Mouse (Mus musculus): Measurements from ENCODE around the gene 0610030E20Rik.

The 0610030E20Rik gene

GRCm38 (mm10) chr6:72347166-72347941, at the start of gene 0610030E20Rik:
Gene 0610030E20Rik (plus strand): TSS chr6:72347317.
- in situ Hi-C loops (cut with MboI, MseI): no loop called here

GRCm38 (mm10) chr6:72297825-72298224, 49.3 kb upstream of the 0610030E20Rik start:
- in situ Hi-C loops (cut with MboI, MseI): no loop called here

GRCm38 (mm10) chr6:72302349-72302925, 44.7 kb upstream of the 0610030E20Rik start:
- in situ Hi-C loops (cut with MboI, MseI): no loop called here

DNA sequence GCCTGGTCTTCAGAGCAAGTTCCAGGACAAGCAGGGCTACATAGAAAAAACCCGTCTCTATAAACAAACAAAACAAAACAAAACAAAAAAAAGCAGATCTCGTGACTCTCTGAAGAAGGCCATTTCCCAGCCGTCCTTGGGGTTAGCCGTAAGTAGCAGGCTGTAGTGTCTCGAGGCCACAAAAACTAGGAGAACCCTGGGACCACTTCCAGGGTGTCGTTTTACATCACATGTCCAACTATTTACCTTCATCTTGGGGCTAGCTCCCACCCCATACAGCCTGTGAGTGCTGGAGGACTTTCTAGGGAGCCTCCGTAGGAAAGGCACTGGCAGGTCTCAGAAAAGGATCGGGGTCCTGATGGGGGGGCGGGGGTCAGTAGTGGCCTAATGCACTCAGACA, 43.6 kb upstream of the 0610030E20Rik start:
- in situ Hi-C loops (cut with MboI, MseI): no loop called here

DNA sequence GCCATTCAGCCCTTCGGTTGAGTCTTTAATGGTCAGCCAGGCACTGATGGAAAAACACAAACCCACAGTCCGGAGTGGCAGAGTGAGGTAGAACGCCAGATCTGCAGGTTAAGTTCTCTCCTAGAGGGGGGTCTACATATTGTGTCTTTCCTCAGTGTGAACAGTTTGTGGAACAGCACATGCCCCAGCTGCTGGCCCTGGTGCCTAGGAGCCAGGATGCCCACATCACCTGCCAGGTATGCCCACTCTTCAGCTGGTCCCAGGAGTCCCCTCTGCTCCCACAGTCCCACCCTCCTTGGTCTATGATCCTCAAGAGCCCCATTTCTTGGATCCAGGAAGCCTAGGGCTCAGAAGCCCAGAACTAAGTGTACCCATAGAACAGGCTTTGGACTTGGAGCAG, 34.9 kb upstream of the 0610030E20Rik start:
- in situ Hi-C loops (cut with MboI, MseI): no loop called here

DNA sequence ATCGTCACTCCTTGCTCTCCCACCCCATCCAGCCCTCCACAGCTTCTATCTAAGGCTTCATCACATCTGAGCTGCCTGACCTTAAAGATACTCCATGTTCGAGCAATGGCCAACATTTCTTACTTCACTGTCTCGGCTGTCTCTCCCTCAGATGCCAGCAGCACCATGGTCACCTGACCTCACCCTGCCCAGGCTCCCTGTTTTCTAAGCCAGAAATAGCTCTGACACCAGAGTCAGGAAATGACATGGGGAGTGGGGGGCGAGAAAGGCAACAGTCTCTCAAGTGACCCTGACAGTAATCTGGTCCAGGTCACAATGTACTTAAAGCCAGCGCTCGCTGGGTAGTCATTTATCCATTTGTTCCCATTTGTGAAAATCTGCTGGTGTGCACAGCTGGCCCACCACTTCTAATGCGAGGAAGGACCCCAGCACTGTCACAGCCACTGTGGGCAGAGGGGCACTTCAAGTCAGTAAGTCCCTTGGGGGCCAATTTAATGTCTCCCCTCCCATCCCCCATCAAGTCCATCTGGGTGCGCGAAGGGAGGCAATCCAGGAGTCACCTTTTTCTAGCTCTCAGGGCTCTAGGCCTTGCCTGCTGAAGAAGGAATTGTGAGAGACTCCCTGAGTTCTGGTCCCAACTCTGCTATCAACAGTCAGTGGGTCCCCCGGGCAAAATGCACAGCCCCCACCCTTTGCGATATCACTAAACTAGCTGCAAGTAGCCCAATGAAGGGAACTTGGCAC, 33.8 kb upstream of the 0610030E20Rik start:
- in situ Hi-C loops (cut with MboI, MseI): no loop called here

DNA sequence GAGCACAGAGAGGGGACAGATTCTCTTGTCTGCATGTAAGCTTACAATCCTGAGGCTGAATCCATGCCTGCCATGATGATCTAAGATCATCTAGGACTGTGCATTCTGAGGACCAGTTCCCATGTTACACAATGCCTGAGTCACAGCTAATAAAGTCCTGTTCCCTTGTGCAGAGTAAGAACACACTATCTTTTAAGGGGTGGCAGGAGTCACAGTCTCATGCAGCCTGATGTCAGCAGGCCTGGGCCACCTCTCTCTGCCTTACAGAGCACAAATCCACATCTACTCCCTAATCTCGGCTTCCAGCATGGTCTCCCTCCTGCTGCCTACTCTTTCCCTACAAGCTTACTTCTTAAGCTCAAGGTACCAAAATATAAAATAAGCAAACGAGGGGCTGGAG, 31.7 kb upstream of the 0610030E20Rik start:
- in situ Hi-C loops (cut with MboI, MseI): no loop called here

DNA sequence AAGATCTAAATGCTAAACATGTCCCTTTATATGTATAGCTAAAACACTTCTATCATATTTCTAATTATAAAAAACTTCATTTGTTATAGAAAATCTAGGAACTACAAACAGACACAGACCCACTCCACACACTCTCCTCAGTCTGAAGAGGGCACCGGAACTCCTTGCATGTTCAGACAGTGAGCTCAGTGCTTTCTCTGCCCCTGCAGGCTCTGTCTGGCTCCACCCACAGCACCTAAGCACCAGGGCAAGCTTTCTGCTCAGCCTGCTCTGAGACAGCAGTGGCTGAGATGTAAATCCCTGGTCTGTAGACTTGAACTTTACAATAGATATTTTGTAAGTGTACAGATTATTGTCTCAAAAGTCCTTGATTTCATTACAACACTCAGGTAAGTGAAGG, 31.1 kb upstream of the 0610030E20Rik start:
- in situ Hi-C loops (cut with MboI, MseI): no loop called here

DNA sequence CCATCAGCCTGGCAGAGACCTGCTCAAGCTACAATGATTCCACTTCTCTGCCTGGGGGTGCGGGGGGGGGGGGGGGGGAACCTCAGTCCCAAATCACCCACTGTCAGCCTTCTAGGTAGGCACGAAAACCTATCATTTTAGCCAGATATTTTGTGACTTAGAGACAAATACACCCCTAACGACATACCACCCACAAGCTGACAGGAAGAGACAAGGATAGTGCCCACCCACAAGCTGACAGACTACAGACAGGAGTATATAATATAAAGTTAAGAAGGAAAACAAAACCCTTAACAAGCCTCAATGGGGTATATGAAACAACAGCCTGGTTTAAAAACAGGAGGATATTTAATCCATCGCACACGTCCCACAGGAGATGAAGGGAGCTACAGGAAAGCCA, 28.7 kb upstream of the 0610030E20Rik start:
- in situ Hi-C loops (cut with MboI, MseI): no loop called here

DNA sequence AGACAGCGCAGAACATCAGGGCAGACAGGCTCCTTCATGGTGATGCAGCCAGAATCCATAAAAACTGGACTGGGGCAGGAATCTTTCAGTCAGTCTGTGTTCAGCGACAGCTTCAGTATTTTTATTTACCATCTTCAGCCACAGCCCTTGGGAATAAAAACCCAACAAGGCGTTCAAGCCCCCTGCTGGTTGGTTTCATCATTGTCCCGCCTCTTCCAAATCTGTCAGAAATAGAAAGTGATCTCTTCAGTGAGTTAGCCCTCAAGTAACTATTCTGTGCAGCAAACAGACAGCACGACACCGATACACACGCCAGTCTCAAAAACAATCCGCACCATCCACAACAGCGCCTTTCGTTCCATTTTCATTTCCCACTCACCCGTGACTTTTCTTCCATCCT, 28.1 kb upstream of the 0610030E20Rik start:
- in situ Hi-C loops (cut with MboI, MseI): no loop called here

DNA sequence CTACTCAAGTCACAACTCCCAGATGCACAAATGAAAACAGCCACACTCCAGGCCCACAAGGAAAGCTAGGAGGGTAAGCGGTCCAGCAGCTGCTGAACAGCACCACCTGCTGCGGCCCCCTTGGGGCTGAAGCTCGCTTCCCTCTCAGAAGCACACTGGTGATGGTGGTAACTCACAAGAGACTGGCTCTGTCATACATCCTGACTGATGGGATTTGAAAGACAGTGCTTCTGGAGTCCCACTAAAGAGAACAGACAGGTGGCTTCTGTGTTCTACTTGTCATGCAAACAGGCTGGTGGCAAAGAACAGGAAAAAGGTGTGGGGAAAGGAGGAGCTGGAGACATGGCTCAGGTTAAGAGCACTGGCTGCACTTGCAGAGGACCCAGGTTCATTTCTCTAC, 24.2 kb upstream of the 0610030E20Rik start:
- in situ Hi-C loops (cut with MboI, MseI): loop anchor here (5.0 to 10.0 kb wide), 2 partner anchors 51 to 728 kb away; no protein-coding TSS in a partner anchor

- in situ Hi-C loops (cut with MboI, MseI): loop anchor here (5.0 to 10.0 kb wide), 2 partner anchors 52 to 729 kb away; no protein-coding TSS in a partner anchor
These were observed 23.2 kb upstream of the 0610030E20Rik start for GRCm38 (mm10) chr6:72323786-72324508.

DNA sequence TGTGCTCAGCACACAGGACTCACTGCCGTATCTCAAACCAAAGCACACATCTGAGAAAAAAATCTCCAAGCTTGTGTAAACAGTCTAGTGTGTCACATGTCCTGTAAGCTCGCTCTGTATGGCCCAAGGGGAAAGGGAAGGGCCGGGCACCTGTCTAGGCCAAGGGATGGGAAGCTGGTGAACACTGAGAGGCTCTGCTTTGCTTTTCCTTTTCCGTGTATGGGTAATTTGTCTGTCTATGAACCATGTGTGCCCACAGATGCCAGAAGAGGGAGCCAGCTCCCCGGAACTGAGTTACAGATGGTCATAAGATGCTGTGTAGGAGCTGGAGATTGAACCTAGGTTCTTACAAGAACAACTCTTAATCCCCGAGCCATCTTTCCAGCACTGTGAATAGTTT, 20.8 kb upstream of the 0610030E20Rik start:
- in situ Hi-C loops (cut with MboI, MseI): loop anchor here (10.0 kb wide), 1 partner anchor 731 kb away; no protein-coding TSS in a partner anchor

DNA sequence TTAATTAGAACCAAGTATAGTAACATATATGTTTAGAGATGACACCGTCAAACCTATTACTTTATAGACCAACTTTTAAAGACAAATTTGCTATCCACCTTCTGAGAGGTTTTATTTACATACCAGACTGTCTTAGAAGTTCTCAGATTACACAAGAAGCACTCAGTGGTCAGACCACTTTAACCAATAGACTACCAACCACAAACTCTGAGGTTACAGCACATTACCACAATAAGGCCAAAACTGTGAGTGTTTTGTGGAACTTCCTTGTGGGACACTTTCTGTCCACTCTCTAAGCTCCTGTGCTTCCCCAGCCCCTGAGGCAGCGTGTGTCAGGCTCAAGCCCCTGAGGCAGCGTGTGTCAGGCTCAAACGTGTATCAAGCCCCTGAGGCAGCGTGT, 18.1 kb upstream of the 0610030E20Rik start:
- in situ Hi-C loops (cut with MboI, MseI): loop anchor here (10.0 kb wide), 1 partner anchor 734 kb away; no protein-coding TSS in a partner anchor

DNA sequence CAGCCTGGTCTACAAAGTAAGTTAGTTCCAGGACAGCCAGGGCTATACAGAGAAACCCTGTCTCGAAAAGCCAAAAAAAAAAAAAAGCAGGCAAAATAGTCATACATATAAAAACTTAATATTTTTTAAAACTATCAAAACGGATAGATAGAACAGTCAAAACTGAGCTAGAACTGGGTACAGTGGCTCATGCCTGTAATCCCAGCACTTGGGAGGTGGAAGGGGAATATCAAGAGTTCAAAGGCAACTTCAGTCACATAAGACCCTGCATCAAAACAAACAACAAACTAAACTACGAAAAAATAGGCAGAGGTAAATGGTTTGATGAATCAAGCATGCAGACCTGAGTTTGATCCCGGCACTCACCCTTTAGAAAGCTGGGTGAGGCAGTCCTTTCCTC, 17.0 kb upstream of the 0610030E20Rik start:
- in situ Hi-C loops (cut with MboI, MseI): no loop called here

- in situ Hi-C loops (cut with MboI, MseI): no loop called here
These were observed 14.0 kb upstream of the 0610030E20Rik start for GRCm38 (mm10) chr6:72333111-72333510.

DNA sequence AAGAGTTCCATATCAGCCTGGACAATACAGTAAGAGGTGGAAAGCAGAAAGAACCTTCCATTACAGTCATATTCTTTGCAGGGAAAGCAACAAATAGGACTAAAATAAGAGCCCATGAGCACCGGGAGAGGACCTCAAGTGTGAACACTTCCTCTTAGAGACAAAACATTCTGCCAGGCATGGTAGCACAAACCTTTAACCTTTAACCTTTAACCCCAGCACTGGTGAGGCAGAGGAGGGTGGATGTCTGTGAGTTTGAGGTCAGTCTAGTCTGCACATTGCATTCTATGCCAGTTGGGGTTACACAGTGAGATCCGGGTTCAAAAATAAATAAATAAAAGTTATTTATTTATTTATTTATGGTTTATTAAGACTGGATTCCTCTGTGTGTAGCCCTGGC, 6.6 kb upstream of the 0610030E20Rik start:
- in situ Hi-C loops (cut with MboI, MseI): no loop called here

GRCm38 (mm10) chr6:72344396-72345073, 2.6 kb upstream of the 0610030E20Rik start:
- in situ Hi-C loops (cut with MboI, MseI): no loop called here

- in situ Hi-C loops (cut with MboI, MseI): no loop called here
These were observed 2.0 kb upstream of the 0610030E20Rik start, which contains the start of gene Usp39 for GRCm38 (mm10) chr6:72345074-72345567. Gene Usp39 (minus strand): TSS chr6:72345184.

DNA sequence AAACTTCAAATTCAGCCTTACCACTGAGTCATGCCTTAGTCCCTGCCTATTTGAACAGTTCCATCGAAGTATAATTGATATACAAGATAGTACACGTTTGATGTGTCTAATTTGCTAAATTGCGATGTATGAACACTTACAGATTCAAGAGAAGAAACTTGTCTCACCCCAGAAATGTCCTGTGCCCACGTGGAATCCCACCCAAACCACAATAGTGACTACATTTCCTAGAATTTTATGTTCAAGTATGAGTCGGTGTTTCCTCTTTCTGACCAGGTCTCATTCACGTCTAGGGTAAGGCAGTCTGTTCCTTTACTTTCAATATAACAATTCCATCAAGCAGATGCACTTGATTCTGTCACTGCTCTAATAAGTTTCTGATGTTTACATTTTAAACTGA, 1.5 kb upstream of the 0610030E20Rik start:
- in situ Hi-C loops (cut with MboI, MseI): no loop called here

DNA sequence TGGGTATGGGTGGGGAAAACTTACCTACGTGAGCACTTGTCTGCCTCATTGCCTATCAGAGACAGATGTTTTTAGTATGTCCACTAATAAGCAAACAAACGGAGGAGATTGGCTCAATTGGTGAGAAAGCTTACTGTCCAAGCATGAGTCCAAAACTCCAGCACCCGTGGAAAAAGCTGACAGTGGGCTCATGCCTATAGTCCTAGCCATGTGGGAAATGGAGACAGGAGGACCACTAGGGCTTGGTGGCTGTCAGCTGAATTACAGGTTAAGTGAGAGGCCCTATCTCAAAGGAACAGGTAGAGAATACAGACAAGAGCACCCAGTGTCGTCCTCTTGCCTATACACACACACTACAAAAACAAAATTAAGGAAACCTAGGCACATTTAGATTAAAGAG, 856 bp upstream of the 0610030E20Rik start:
- in situ Hi-C loops (cut with MboI, MseI): no loop called here
